Mouse (Mus musculus): ENCODE results near the gene Amh.

GRCm38 (mm10) chr10:80821991-80822390 is 16.9 kb downstream of the Amh start:
- TF ChIP-seq POLR2A (IDR thresholded peaks at IDR 0.05; ENCODE audit: insufficient read depth, low read length) (no peak), CTCF (IDR thresholded peaks at IDR 0.05; ENCODE audit: low read depth, low read length) (no peak), EP300 (IDR thresholded peaks at IDR 0.05; ENCODE audit: insufficient read depth, low read depth, low read length) (no peak)

Data from ES-Bruce4 (cell line).